Mouse (Mus musculus): ENCODE measurements at regions not wholly inside any gene's neighbourhood (a gene's known extent, or its start where the extent isn't known, plus 50 kb on each side); places are given as distances from the start of the nearest gene placed in this dataset.
"Not testable (repeated sequence)": the region's sequence is repeated elsewhere in the genome, so short reads cannot be mapped to it uniquely, and the experiment has no call there.

DNA sequence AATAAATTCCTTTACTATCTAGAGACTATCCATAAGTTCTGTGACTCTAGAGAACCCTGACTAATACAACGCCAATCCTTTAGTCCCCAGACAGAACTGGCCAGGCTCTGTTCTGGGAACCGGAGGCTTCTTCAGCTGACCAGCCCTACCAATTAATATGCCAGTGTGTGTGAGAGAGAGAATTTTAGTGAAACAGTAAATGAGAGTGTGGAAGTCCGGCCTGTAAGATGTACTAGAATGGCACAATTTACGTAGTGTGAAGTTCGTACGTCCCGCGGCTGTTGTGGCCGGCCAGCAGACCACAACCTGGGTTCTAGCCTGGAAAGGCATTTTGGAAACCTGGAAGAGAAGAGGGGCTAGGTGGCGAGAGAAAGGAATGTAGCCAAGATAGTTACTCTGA lies 83.7 kb upstream of the Lemd2 start:
- not testable (repeated sequence) for DNase-seq (ENCODE audit: low read depth, low spot score)

DNA sequence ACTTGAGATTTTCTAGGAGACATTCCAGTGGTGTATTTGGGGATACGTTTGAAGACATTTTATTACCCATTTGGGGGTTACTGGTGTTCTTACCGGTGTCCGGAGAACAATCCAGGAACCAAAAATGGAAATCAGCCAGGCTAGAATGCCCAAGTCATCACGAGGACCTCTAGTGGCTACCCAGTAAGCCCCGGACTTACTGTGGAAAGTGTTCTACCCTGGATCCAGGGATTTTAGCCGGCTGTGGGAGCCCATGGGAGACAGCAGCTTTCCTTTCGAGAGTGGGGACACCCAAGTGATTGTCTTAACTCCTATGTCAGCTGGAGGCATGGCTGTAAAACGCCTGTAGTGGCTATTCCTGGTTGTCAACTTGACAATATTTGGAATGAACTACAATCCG lies 77.0 kb upstream of the Lemd2 start:
- no peak for DNase-seq (ENCODE audit: low read depth, low spot score)

DNA sequence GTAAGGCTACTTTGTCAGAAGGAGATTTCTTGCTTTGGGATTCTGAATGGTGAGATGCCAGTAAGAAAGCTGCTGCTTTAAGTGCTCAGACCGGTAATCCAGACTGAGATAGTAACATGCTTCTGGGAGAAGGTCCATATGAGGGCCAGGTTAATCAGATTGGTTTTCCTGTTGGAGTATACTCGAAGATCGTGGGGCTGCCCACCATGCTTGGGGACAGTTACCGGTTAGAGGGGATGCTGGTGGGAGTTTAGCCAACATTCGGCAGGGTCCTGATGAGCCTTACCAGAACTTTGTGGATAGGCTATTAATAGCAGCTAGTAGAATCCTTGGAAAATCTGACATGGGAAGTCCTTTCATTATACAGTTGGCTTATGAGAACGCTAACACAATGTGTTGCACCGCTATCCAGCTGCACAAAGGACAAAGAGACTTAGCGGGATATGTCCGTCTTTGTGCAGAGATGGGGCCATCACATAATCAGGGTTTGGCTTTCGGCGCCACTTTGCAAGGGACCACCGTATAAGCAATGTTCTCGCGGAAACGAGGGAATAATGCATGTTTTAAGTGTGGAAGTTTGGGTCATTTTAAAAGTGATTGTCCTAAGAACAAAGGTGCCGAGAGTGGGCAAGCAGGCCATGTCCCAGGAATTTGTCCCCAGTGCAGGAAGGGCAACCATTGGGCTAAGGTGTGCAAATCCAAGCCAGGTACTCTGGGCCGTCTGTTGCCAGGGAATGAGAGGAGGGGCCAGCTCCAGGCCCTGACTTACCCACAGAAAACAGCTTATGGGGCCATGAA lies 75.4 kb upstream of the Lemd2 start:
- DNase-seq (ENCODE audit: low read depth, low spot score) = not testable (repeated sequence)

DNA sequence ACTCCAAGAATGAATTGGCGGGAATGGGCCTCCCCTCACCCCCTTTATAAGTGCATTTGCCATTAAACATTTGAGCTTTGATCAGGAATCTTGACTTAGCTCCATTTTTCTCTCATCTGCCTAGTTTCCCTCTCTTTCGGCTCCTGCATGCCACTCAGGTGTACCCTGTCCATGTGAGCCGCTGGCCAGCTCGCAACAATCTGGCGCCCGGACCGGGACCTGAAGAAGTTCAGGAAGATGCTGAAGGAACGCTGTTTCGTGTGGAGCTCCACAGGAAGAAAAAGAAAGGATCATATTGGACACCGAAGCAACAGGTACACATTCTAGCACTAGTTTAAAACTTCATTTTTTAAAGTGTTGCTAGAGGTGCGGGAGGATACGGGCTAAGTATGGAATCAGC lies 73.5 kb upstream of the Lemd2 start:
- DNase-seq (ENCODE audit: low read depth, low spot score) = not testable (repeated sequence)

DNA sequence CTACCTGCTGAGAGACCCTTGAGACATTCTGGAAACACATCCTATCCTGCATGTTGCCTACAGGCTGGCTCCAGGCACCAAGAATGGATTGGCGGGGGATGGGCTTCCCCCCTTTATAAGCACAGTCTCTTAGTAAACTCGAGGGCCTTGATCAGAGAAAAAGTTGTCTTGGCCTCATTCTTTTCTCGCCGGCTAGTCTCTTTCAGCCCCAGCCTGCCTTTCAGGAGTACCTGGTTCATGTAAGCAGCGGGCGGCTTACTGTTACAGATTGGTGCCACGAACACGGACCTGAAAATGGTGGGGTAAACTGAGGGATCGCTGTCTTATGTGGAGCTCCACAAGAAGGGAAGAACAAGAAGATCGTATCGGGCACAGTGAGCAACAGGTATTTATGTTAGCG lies 67.5 kb upstream of the Lemd2 start:
- DNase-seq (ENCODE audit: low read depth, low spot score) = not testable (repeated sequence)

DNA sequence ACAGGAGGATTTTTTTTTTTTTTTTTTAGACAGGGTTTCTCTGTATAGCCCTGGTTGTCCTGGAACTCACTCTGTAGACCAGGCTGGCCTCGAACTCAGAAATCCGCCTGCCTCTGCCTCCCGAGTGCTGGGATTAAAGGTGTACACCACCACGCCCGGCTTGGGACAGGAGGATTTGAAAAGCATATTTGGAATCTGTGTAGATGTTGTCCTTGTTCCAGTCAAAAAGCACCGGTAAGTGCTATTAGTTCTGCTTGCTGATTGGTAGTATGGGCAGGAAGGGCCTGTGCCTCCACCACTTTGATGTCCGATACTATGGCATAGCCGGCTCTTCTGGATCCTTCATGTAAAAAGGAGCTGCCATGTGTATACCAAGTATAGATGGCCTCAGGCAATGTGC lies 66.5 kb upstream of the Lemd2 start:
- DNase-seq (ENCODE audit: low read depth, low spot score) = not testable (repeated sequence)

DNA sequence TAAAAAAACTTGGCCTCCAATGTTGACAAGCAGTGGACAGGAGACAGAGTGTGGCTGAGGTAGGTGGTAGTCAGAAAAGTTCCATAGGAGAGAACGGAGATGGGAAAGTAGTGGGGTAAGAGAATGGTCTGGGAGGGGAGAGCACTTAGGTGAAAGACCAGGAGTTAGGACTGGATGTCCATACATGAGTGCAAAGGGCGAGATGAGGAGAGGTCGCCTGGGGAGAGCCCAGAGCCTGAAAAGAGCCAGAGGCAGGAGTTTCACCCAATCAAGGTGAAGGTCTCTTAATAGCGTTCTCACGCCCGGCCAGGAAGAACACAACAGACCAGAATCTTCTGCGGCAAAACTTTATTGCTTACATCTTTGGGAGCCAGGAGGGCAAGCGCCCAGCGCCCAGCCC lies 60.3 kb upstream of the Lemd2 start:
- not testable (repeated sequence) for DNase-seq (ENCODE audit: low read depth, low spot score)

DNA sequence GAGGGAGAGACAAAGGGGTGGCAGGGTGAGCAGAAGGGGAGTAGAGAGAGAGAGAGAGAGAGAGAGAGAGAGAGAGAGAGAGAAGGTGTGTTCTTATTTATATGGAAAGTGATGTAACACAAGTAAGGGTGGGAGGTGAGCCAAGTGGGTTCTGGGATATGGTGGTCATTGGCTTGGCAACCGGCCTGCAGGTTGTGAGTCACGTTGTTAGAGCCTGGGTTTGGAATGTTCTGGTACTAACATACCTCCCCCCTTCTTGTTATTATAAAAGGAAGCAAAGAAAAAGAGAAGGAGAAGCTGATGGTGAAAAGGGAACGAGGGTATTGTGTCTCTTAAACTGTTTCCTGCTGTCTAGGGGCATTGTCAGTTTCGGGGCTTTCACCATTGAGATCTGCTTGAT lies 58.3 kb upstream of the Lemd2 start:
- DNase-seq (ENCODE audit: low read depth, low spot score) = no peak

DNA sequence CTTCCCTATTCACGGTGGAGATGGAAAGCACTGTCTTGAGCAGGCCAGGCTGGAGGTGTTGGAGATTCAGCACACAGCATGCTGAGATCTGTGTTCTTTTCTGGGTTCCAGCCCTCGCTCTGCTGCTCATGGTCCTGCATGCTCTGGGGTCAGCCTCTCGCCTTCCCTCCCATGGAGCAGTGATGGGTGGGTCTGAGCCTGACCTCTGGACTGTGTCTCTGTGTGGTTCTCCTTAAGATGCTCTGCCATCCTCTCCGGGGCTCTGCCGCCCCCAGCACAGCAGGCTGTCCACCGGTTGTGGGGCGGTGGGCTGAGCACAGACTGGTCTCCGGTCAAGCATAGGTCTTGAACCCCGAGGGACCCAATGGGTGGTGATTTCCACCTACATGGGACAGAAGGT lies 57.7 kb upstream of the Lemd2 start:
- no peak for DNase-seq (ENCODE audit: low read depth, low spot score)

DNA sequence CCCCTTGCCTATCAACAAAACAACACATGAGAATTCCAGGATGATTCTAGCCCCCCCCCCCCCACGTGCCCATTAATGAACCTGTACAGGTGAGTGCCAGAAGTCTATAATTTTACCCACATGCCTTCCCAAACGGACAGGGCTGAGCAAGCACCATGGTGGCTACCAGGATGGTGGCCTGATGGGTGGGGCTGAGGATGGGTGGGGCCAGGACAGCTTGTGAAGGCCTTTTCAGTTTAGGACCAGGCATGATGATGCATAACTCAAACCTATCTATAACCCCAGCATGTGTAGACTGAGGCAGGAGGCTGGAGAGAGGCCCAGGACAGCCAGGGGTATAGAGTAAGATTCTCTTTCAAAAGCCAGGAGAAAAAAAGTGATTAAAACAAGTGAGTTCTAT lies 57.0 kb upstream of the Lemd2 start:
- DNase-seq (ENCODE audit: low read depth, low spot score) = no peak

DNA sequence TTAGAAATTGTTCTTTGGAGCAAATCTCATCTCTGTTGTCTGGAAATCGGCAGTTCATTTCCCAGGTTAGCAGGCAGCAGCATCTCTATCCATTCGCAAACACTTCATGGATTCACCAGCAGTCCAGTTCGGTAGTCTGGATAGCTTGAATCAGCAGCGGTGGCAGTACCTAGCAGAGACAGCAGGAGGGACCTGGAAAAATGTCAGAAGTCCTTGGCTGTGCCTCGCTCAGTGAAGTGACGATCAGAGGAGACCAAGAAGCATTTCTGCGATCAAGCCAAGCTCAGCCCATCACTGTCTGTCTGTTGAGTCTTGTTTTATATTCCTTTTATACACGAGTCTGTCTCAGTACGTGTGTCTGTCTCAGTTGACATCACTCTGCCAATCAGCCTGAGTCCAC lies 55.8 kb upstream of the Lemd2 start:
- no peak for DNase-seq (ENCODE audit: low read depth, low spot score)

DNA sequence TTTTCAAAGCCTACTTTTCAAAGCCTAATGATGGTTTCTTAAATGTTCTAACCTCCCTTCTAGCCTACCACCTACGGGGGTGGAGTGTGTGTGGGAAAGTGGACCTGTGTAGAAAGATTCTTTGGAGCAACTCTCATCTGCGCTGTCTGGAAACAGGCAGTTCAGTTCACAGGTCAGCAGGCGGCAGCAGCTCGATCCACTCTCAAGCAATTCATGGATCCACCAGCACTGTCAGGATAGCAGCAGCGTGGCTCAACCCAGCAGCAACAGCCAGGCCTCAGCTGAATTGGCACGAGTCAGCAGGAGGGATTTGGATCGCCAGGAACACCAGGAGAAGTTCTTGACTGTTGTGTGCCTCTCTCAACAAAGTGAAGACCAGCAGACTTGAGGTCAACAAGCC lies 53.1 kb upstream of the Lemd2 start:
- DNase-seq (ENCODE audit: low read depth, low spot score) = no peak

DNA sequence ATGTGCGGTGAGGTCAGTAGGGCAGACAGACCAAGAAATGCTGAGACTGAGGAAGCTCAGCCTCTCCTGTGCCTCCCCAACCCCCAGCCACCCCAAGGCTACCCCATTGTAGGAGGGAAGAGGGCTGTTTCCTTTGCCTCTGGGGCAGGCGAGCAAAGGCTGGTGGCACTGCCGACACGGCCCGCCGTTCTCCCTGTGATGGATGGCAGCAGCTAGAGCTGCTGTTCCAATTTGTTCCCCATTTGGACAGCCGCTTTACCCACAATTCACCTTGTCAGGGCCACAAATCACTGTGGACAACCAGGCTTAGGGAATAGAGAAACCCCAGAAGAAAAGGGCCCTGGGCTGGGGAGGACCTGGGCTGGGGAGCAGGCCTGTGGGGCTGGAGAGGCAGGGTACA lies 51.5 kb upstream of the Lemd2 start:
- DNase-seq (ENCODE audit: low read depth, low spot score) = peak; percentile 11

All from embryo, embryonic 11.5 days (tissue).